Mouse (Mus musculus): Measurements from ENCODE around the gene Nat10. TPM values are rescaled to one million over a fixed set of nuclear protein-coding genes. Genes with fewer than 3 reads are reported as not detected.

Nat10 gene
- polyA plus RNA-seq, 1 experiment from 2014 or later = 33.7 TPM

DNA sequence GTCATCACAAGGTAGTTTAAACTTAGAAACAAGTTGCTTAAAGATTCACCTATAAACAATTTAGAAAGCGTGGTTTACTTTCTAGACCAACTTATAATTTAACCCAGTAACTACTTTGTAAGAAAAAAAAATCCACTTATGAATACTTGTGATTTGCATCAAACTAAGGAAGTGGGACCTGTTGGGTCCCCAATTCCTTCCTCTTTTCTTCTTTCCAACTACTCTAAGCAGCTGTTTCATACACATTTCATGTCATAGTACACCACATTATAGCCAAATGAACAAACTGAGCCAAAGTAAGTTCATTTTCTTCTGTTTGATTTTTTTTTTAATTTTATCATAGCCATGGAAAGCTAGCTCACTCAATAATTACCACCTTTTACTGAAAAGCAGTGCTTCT lies 24.7 kb upstream of the Nat10 start:
- ATAC-seq (ENCODE audit: insufficient number of reproducible peaks, insufficient read depth, low FRiP score, low TSS enrichment, low read depth) = no peak

GRCm38 (mm10) chr2:103784621-103785020 lies 23.6 kb upstream of the Nat10 start:
- no peak overlapping the region for H3K4me2 ChIP-seq
- no peaks in the 10 kb centered on the region for H3K4me1 ChIP-seq (replicated peaks)
- WGBS = 91% methylated on average over 4 of the region's 4 CpGs
- no peak overlapping the region for H3K9ac ChIP-seq (replicated peaks)
- H3K27me3 ChIP-seq = no peaks in the 10 kb centered on the region
- peaks cover 67% of the 10 kb centered on the region for H3K36me3 ChIP-seq
- H3K4me3 ChIP-seq (replicated peaks) = no peak overlapping the region
- H3K27ac ChIP-seq = no peak overlapping the region
- H3K9me3 ChIP-seq = no peaks in the 10 kb centered on the region
- ATAC-seq (ENCODE audit: insufficient number of reproducible peaks, insufficient read depth, low FRiP score, low TSS enrichment, low read depth) = no peak

More for the DNA sequence above, 24.7 kb upstream of the Nat10 start:
- Histone ChIP-seq H3K36me3 (peaks cover 66% of the 10 kb centered on the region), H3K4me2 (no peak overlapping the region), H3K9ac (replicated peaks) (no peak overlapping the region), H3K4me3 (replicated peaks) (no peak overlapping the region), H3K9me3 (no peaks in the 10 kb centered on the region), H3K27me3 (no peaks in the 10 kb centered on the region), H3K4me1 (replicated peaks) (peaks cover 7% of the 10 kb centered on the region; the same call in 1 of the 2 replicates), H3K27ac (no peak overlapping the region)
- WGBS = 93% methylated on average over 1 of the region's 1 CpGs

GRCm38 (mm10) chr2:103762492-103762891 lies 1.4 kb upstream of the Nat10 start:
- no peak for ATAC-seq (ENCODE audit: insufficient number of reproducible peaks, insufficient read depth, low FRiP score, low TSS enrichment, low read depth)
- peaks cover 9% of the 10 kb centered on the region for H3K4me1 ChIP-seq (replicated peaks)
- WGBS = 55% methylated on average over 1 of the region's 1 CpGs
- H3K27ac ChIP-seq = no peak overlapping the region
- peaks cover 25% of the 10 kb centered on the region for H3K36me3 ChIP-seq
- peak overlapping the region; percentile 85; the same call in 1 of the 2 replicates for H3K4me2 ChIP-seq
- H3K4me3 ChIP-seq (replicated peaks) = no peak overlapping the region
- no peak overlapping the region for H3K9ac ChIP-seq (replicated peaks)
- H3K27me3 ChIP-seq = no peaks in the 10 kb centered on the region
- H3K9me3 ChIP-seq = no peaks in the 10 kb centered on the region

- WGBS = 37% methylated on average over 4 of the region's 4 CpGs
- H3K27ac ChIP-seq = no peak overlapping the region
- peak overlapping the region; percentile 72; the same call in 1 of the 2 replicates for H3K4me3 ChIP-seq (replicated peaks)
- H3K27me3 ChIP-seq = no peaks in the 10 kb centered on the region
- no peak overlapping the region for H3K9ac ChIP-seq (replicated peaks)
- H3K4me1 ChIP-seq (replicated peaks) = peaks cover 9% of the 10 kb centered on the region
- H3K4me2 ChIP-seq = peak overlapping the region; percentile 85
- H3K36me3 ChIP-seq = peaks cover 24% of the 10 kb centered on the region
- no peaks in the 10 kb centered on the region for H3K9me3 ChIP-seq
- ATAC-seq (ENCODE audit: insufficient number of reproducible peaks, insufficient read depth, low FRiP score, low TSS enrichment, low read depth) = no peak
Measured at GRCm38 (mm10) chr2:103761993-103762392, 923 bp upstream of the Nat10 start.

- Histone ChIP-seq H3K9me3 (no peaks in the 10 kb centered on the region), H3K9ac (replicated peaks) (peak overlapping the region; percentile 63), H3K27me3 (no peaks in the 10 kb centered on the region), H3K4me1 (replicated peaks) (peaks cover 9% of the 10 kb centered on the region), H3K4me3 (replicated peaks) (peak overlapping the region; percentile 72), H3K27ac (peak overlapping the region; percentile 77), H3K36me3 (peaks cover 22% of the 10 kb centered on the region), H3K4me2 (peak overlapping the region; percentile 85)
- under 1% methylated on average over 12 of the region's 12 CpGs for WGBS
- no peak; the same call in 1 of the 2 replicates for ATAC-seq (ENCODE audit: insufficient number of reproducible peaks, insufficient read depth, low FRiP score, low TSS enrichment, low read depth)
Measured at GRCm38 (mm10) chr2:103760421-103760820, 649 bp downstream of the Nat10 start.

- H3K4me1 ChIP-seq (replicated peaks) = peaks cover 3% of the 10 kb centered on the region; the same call in 1 of the 2 replicates
- H3K27ac ChIP-seq = no peak overlapping the region
- H3K4me2 ChIP-seq = no peak overlapping the region
- H3K9ac ChIP-seq (replicated peaks) = no peak overlapping the region
- H3K9me3 ChIP-seq = no peaks in the 10 kb centered on the region
- H3K4me3 ChIP-seq (replicated peaks) = no peak overlapping the region
- H3K27me3 ChIP-seq = no peaks in the 10 kb centered on the region
- WGBS = 89% methylated on average over 9 of the region's 9 CpGs
- ATAC-seq (ENCODE audit: insufficient number of reproducible peaks, insufficient read depth, low FRiP score, low TSS enrichment, low read depth) = no peak
- peaks cover 58% of the 10 kb centered on the region for H3K36me3 ChIP-seq
Measured at GRCm38 (mm10) chr2:103755458-103756085, 5.5 kb downstream of the Nat10 start.

GRCm38 (mm10) chr2:103754614-103755013 lies 6.5 kb downstream of the Nat10 start:
- Histone ChIP-seq H3K9ac (replicated peaks) (no peak overlapping the region), H3K27me3 (no peaks in the 10 kb centered on the region), H3K4me2 (no peak overlapping the region), H3K4me3 (replicated peaks) (no peak overlapping the region), H3K4me1 (replicated peaks) (no peaks in the 10 kb centered on the region), H3K36me3 (peaks cover 68% of the 10 kb centered on the region), H3K27ac (no peak overlapping the region), H3K9me3 (no peaks in the 10 kb centered on the region)
- no peak for ATAC-seq (ENCODE audit: insufficient number of reproducible peaks, insufficient read depth, low FRiP score, low TSS enrichment, low read depth)
- WGBS = 82% methylated on average over 3 of the region's 3 CpGs

GRCm38 (mm10) chr2:103751771-103752170 lies 9.3 kb downstream of the Nat10 start:
- WGBS = 94% methylated on average over 6 of the region's 6 CpGs
- no peak overlapping the region for H3K27ac ChIP-seq
- no peak for ATAC-seq (ENCODE audit: insufficient number of reproducible peaks, insufficient read depth, low FRiP score, low TSS enrichment, low read depth)
- no peaks in the 10 kb centered on the region for H3K9me3 ChIP-seq
- no peak overlapping the region for H3K4me3 ChIP-seq (replicated peaks)
- H3K4me1 ChIP-seq (replicated peaks) = no peaks in the 10 kb centered on the region
- H3K9ac ChIP-seq (replicated peaks) = no peak overlapping the region
- H3K4me2 ChIP-seq = no peak overlapping the region
- no peaks in the 10 kb centered on the region for H3K27me3 ChIP-seq
- H3K36me3 ChIP-seq = peaks cover 92% of the 10 kb centered on the region

- no peaks in the 10 kb centered on the region for H3K27me3 ChIP-seq
- no peaks in the 10 kb centered on the region for H3K4me1 ChIP-seq (replicated peaks)
- H3K4me3 ChIP-seq (replicated peaks) = no peak overlapping the region
- no peaks in the 10 kb centered on the region for H3K9me3 ChIP-seq
- ATAC-seq (ENCODE audit: insufficient number of reproducible peaks, insufficient read depth, low FRiP score, low TSS enrichment, low read depth) = no peak
- H3K27ac ChIP-seq = no peak overlapping the region
- peaks cover 76% of the 10 kb centered on the region for H3K36me3 ChIP-seq
- H3K4me2 ChIP-seq = no peak overlapping the region
- H3K9ac ChIP-seq (replicated peaks) = no peak overlapping the region
- WGBS = 83% methylated on average over 3 of the region's 3 CpGs
Measured at GRCm38 (mm10) chr2:103749091-103749490, 12.0 kb downstream of the Nat10 start.

- Histone ChIP-seq H3K9ac (replicated peaks) (no peak overlapping the region), H3K36me3 (peaks cover 75% of the 10 kb centered on the region), H3K27me3 (no peaks in the 10 kb centered on the region), H3K4me3 (replicated peaks) (no peak overlapping the region), H3K9me3 (no peaks in the 10 kb centered on the region), H3K4me2 (no peak overlapping the region), H3K4me1 (replicated peaks) (no peaks in the 10 kb centered on the region), H3K27ac (no peak overlapping the region)
- WGBS = 90% methylated on average over 9 of the region's 9 CpGs
- ATAC-seq (ENCODE audit: insufficient number of reproducible peaks, insufficient read depth, low FRiP score, low TSS enrichment, low read depth) = no peak
Measured at GRCm38 (mm10) chr2:103747891-103748290, 13.2 kb downstream of the Nat10 start.

- ATAC-seq (ENCODE audit: insufficient number of reproducible peaks, insufficient read depth, low FRiP score, low TSS enrichment, low read depth) = no peak
- H3K27ac ChIP-seq = no peak overlapping the region
- 79% methylated on average over 2 of the region's 2 CpGs for WGBS
- no peak overlapping the region for H3K9ac ChIP-seq (replicated peaks)
- H3K4me1 ChIP-seq (replicated peaks) = no peaks in the 10 kb centered on the region
- no peak overlapping the region for H3K4me3 ChIP-seq (replicated peaks)
- no peaks in the 10 kb centered on the region for H3K27me3 ChIP-seq
- no peaks in the 10 kb centered on the region for H3K9me3 ChIP-seq
- H3K36me3 ChIP-seq = peaks cover 76% of the 10 kb centered on the region
- H3K4me2 ChIP-seq = no peak overlapping the region
Measured at GRCm38 (mm10) chr2:103746761-103747160, 14.3 kb downstream of the Nat10 start.

DNA sequence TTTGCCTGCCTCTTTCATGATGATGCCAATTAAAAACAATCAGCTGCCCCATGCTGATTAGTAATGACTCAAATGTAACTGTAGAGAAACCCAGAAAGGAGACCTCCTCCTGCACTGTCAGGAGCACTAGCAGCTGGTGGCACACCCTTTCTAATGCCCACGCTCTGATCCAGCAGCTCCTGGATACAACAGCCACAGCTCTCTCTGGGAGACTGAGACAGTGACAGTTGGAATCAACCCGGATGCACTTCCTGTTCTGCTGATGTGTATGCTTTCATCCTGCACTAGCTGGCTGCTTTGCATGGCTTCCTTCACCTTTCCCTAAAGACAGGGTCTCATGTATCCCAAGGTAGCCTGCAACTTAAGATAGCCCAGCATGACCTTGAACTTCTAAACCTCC lies 15.0 kb downstream of the Nat10 start:
- 85% methylated on average over 2 of the region's 2 CpGs for WGBS
- Histone ChIP-seq H3K27ac (no peak overlapping the region), H3K4me1 (replicated peaks) (no peaks in the 10 kb centered on the region), H3K9ac (replicated peaks) (no peak overlapping the region), H3K27me3 (no peaks in the 10 kb centered on the region), H3K4me2 (no peak overlapping the region), H3K36me3 (peaks cover 71% of the 10 kb centered on the region), H3K9me3 (no peaks in the 10 kb centered on the region), H3K4me3 (replicated peaks) (no peak overlapping the region)
- ATAC-seq (ENCODE audit: insufficient number of reproducible peaks, insufficient read depth, low FRiP score, low TSS enrichment, low read depth) = no peak

All from limb, embryonic 12.5 days (tissue).